Mouse (Mus musculus): ENCODE results near the gene Fam122a. TPM values are rescaled to one million over a fixed set of nuclear protein-coding genes. Genes with fewer than 3 reads are reported as not detected.

Fam122a gene
- polyA plus RNA-seq, 1 experiment, result 12.6 TPM

GRCm38 (mm10) chr19:24469216-24469615 lies 7.9 kb downstream of the Fam122a start:
- TF ChIP-seq CTCF (IDR thresholded peaks at IDR 0.05; ENCODE audit: borderline replicate concordance, insufficient read depth, low read length) (no peak), POLR2A (IDR thresholded peaks at IDR 0.05; ENCODE audit: low read depth, low read length) (no peak)
- Histone ChIP-seq H3K27ac (ENCODE audit: insufficient read depth, low read length) (no peak overlapping the region), H3K4me1 (ENCODE audit: control insufficient read depth, insufficient read depth, low read length) (no peaks in the 10 kb centered on the region), H3K4me3 (ENCODE audit: insufficient read depth, low read length) (no peak overlapping the region)

GRCm38 (mm10) chr19:24468616-24469015 lies 8.5 kb downstream of the Fam122a start:
- no peak for TF ChIP-seq POLR2A (IDR thresholded peaks at IDR 0.05; ENCODE audit: low read depth, low read length)
- no peak for TF ChIP-seq CTCF (IDR thresholded peaks at IDR 0.05; ENCODE audit: borderline replicate concordance, insufficient read depth, low read length)
- no peak overlapping the region for H3K27ac ChIP-seq (ENCODE audit: insufficient read depth, low read length)
- no peak overlapping the region for H3K4me3 ChIP-seq (ENCODE audit: insufficient read depth, low read length)
- no peaks in the 10 kb centered on the region for H3K4me1 ChIP-seq (ENCODE audit: control insufficient read depth, insufficient read depth, low read length)

GRCm38 (mm10) chr19:24463011-24463410 lies 14.1 kb downstream of the Fam122a start:
- TF ChIP-seq CTCF (IDR thresholded peaks at IDR 0.05; ENCODE audit: borderline replicate concordance, insufficient read depth, low read length), result no peak
- no peak for TF ChIP-seq POLR2A (IDR thresholded peaks at IDR 0.05; ENCODE audit: low read depth, low read length)
- no peaks in the 10 kb centered on the region for H3K4me1 ChIP-seq (ENCODE audit: control insufficient read depth, insufficient read depth, low read length)
- no peak overlapping the region for H3K27ac ChIP-seq (ENCODE audit: insufficient read depth, low read length)
- H3K4me3 ChIP-seq (ENCODE audit: insufficient read depth, low read length), result no peak overlapping the region

- no peaks in the 10 kb centered on the region for H3K4me1 ChIP-seq (ENCODE audit: control insufficient read depth, insufficient read depth, low read length)
- H3K4me3 ChIP-seq (ENCODE audit: insufficient read depth, low read length), result no peak overlapping the region
- H3K27ac ChIP-seq (ENCODE audit: insufficient read depth, low read length), result no peak overlapping the region
- TF ChIP-seq POLR2A (IDR thresholded peaks at IDR 0.05; ENCODE audit: low read depth, low read length) (no peak), CTCF (IDR thresholded peaks at IDR 0.05; ENCODE audit: borderline replicate concordance, insufficient read depth, low read length) (no peak)
Observed at GRCm38 (mm10) chr19:24456591-24457231, 20.4 kb downstream of the Fam122a start.

- no peak overlapping the region for H3K27ac ChIP-seq (ENCODE audit: insufficient read depth, low read length)
- TF ChIP-seq POLR2A (IDR thresholded peaks at IDR 0.05; ENCODE audit: low read depth, low read length), result no peak
- TF ChIP-seq CTCF (IDR thresholded peaks at IDR 0.05; ENCODE audit: borderline replicate concordance, insufficient read depth, low read length), result no peak
Observed at GRCm38 (mm10) chr19:24455249-24455960, 21.8 kb downstream of the Fam122a start.

GRCm38 (mm10) chr19:24454451-24454850 lies 22.7 kb downstream of the Fam122a start:
- H3K4me1 ChIP-seq (ENCODE audit: control insufficient read depth, insufficient read depth, low read length), result no peaks in the 10 kb centered on the region
- no peak overlapping the region for H3K4me3 ChIP-seq (ENCODE audit: insufficient read depth, low read length)
- TF ChIP-seq CTCF (IDR thresholded peaks at IDR 0.05; ENCODE audit: borderline replicate concordance, insufficient read depth, low read length) (no peak), POLR2A (IDR thresholded peaks at IDR 0.05; ENCODE audit: low read depth, low read length) (no peak)

More at GRCm38 (mm10) chr19:24455249-24455960, 21.8 kb downstream of the Fam122a start:
- Histone ChIP-seq H3K4me3 (ENCODE audit: insufficient read depth, low read length) (no peak overlapping the region), H3K4me1 (ENCODE audit: control insufficient read depth, insufficient read depth, low read length) (no peaks in the 10 kb centered on the region)

GRCm38 (mm10) chr19:24453379-24453778 lies 23.8 kb downstream of the Fam122a start:
- no peaks in the 10 kb centered on the region for H3K4me1 ChIP-seq (ENCODE audit: control insufficient read depth, insufficient read depth, low read length)
- H3K4me3 ChIP-seq (ENCODE audit: insufficient read depth, low read length), result no peak overlapping the region
- no peak for TF ChIP-seq CTCF (IDR thresholded peaks at IDR 0.05; ENCODE audit: borderline replicate concordance, insufficient read depth, low read length)
- TF ChIP-seq POLR2A (IDR thresholded peaks at IDR 0.05; ENCODE audit: low read depth, low read length), result no peak
- H3K27ac ChIP-seq (ENCODE audit: insufficient read depth, low read length), result no peak overlapping the region

More at GRCm38 (mm10) chr19:24454451-24454850, 22.7 kb downstream of the Fam122a start:
- no peak overlapping the region for H3K27ac ChIP-seq (ENCODE audit: insufficient read depth, low read length)

GRCm38 (mm10) chr19:24452441-24452898 lies 24.7 kb downstream of the Fam122a start:
- Histone ChIP-seq H3K4me3 (ENCODE audit: insufficient read depth, low read length) (no peak overlapping the region), H3K27ac (ENCODE audit: insufficient read depth, low read length) (no peak overlapping the region), H3K4me1 (ENCODE audit: control insufficient read depth, insufficient read depth, low read length) (no peaks in the 10 kb centered on the region)
- TF ChIP-seq CTCF (IDR thresholded peaks at IDR 0.05; ENCODE audit: borderline replicate concordance, insufficient read depth, low read length) (no peak), POLR2A (IDR thresholded peaks at IDR 0.05; ENCODE audit: low read depth, low read length) (no peak)

- no peak overlapping the region for H3K27ac ChIP-seq (ENCODE audit: insufficient read depth, low read length)
- TF ChIP-seq POLR2A (IDR thresholded peaks at IDR 0.05; ENCODE audit: low read depth, low read length), result no peak
- no peak for TF ChIP-seq CTCF (IDR thresholded peaks at IDR 0.05; ENCODE audit: borderline replicate concordance, insufficient read depth, low read length)
- H3K4me1 ChIP-seq (ENCODE audit: control insufficient read depth, insufficient read depth, low read length), result no peaks in the 10 kb centered on the region
- no peak overlapping the region for H3K4me3 ChIP-seq (ENCODE audit: insufficient read depth, low read length)
Observed at GRCm38 (mm10) chr19:24451626-24452025, 25.5 kb downstream of the Fam122a start.

- no peak overlapping the region for H3K4me3 ChIP-seq (ENCODE audit: insufficient read depth, low read length)
- no peak for TF ChIP-seq CTCF (IDR thresholded peaks at IDR 0.05; ENCODE audit: borderline replicate concordance, insufficient read depth, low read length)
- no peak for TF ChIP-seq POLR2A (IDR thresholded peaks at IDR 0.05; ENCODE audit: low read depth, low read length)
- H3K4me1 ChIP-seq (ENCODE audit: control insufficient read depth, insufficient read depth, low read length), result no peaks in the 10 kb centered on the region
- H3K27ac ChIP-seq (ENCODE audit: insufficient read depth, low read length), result no peak overlapping the region
Observed at GRCm38 (mm10) chr19:24450740-24451139, 26.4 kb downstream of the Fam122a start.
